Comparison of ENCODE assay signal across 7 mouse cellular contexts in the genomic region with DNA sequence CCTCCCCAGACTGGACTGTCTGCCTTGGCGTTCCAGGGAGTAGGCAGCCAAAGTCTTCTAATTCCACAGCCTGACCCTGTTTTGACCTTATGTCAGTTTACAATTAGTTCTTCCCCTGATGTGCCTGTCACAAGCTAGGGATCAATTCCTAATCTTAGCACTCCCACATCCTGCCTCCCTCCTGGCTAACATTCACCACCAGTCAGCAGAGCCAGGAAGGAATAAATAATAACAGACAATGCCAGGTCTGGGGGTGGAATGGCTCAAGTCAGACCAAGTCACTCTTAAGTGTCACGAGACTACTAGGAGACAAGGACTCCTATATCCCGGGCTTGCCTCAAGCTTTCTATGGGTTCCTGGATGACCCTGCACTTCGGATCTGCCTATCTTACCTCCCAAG. TPM values are rescaled to one million over a fixed set of nuclear protein-coding genes. Genes with fewer than 3 reads are reported as not detected.
DNase-seq lines count a peak whose midpoint lies in the region; ATAC-seq lines count a peak whose summit lies in the region.

No protein-coding gene starts in this region.

- H3K4me2 ChIP-seq in hindbrain, embryonic 16.5 days (ENCODE audit: low read length), result peak overlapping the region; percentile 65
- H3K4me2 ChIP-seq in lung, embryonic 16.5 days (ENCODE audit: low read depth, low read length), result peak overlapping the region; percentile 89; the same call in 1 of the 2 replicates

- H3K9ac ChIP-seq in hindbrain, embryonic 16.5 days (ENCODE audit: low read depth, low read length), result peak overlapping the region; percentile 11; the same call in 1 of the 2 replicates
- H3K9ac ChIP-seq in lung, embryonic 16.5 days (ENCODE audit: low read length), result no peak overlapping the region

- peak; percentile 13 for DNase-seq in 416B (ENCODE audit: low read depth)
- DNase-seq in spleen, postnatal 36 days (ENCODE audit: low spot score in 2 of 2), result no peak
- no peak for DNase-seq in adrenal gland, adult 8-10 months

- H3K27ac ChIP-seq in brown adipose tissue, adult 24 weeks (replicated peaks; ENCODE audit: low read depth, low read length), result peak overlapping the region; percentile 40
- no peak overlapping the region for H3K27ac ChIP-seq in hindbrain, embryonic 16.5 days (ENCODE audit: low read depth, low read length)
- H3K27ac ChIP-seq in lung, embryonic 16.5 days (ENCODE audit: low read length), result no peak overlapping the region

- H3K27me3 ChIP-seq in hindbrain, embryonic 16.5 days (replicated peaks; ENCODE audit: control insufficient read depth, insufficient read depth, low read length), result no peaks in the 10 kb centered on the region
- H3K27me3 ChIP-seq in lung, embryonic 16.5 days (ENCODE audit: control insufficient read depth, insufficient read depth, low read depth, low read length), result no peaks in the 10 kb centered on the region

- H3K4me3 ChIP-seq in brown adipose tissue, adult 24 weeks (ENCODE audit: insufficient read depth, low read depth, low read length), result no peak overlapping the region
- no peak overlapping the region; the same call in 1 of the 2 replicates for H3K4me3 ChIP-seq in hindbrain, embryonic 16.5 days (ENCODE audit: low read length)
- H3K4me3 ChIP-seq in lung, embryonic 16.5 days (ENCODE audit: low read length), result no peak overlapping the region; the same call in 1 of the 2 replicates

- H3K9me3 ChIP-seq in hindbrain, embryonic 16.5 days (ENCODE audit: control insufficient read depth, low read length), result no peaks in the 10 kb centered on the region
- H3K9me3 ChIP-seq in lung, embryonic 16.5 days (ENCODE audit: control insufficient read depth, low read length), result no peaks in the 10 kb centered on the region

- 26% methylated on average over 4 of the region's 4 CpGs for WGBS in hindbrain, embryonic 16.5 days
- 16% methylated on average over 4 of the region's 4 CpGs for WGBS in lung, embryonic 16.5 days

- peak; percentile 3 for ATAC-seq in hindbrain, embryonic 16.5 days
- peak; percentile 12 for ATAC-seq in lung, embryonic 16.5 days (ENCODE audit: low read depth)
- no peak for ATAC-seq in granulocyte monocyte progenitor cell, adult 5-6 weeks (replicated peaks; ENCODE audit: poor library complexity, severe bottlenecking)

- H3K4me1 ChIP-seq in brown adipose tissue, adult 24 weeks (ENCODE audit: control insufficient read depth, insufficient read depth, insufficient read length, low read length), result peaks cover 14% of the 10 kb centered on the region
- peaks cover 39% of the 10 kb centered on the region for H3K4me1 ChIP-seq in hindbrain, embryonic 16.5 days (ENCODE audit: control insufficient read depth, insufficient read depth, low read depth, low read length)
- peaks cover 21% of the 10 kb centered on the region for H3K4me1 ChIP-seq in lung, embryonic 16.5 days (replicated peaks; ENCODE audit: control insufficient read depth, insufficient read depth, low read length)

- H3K36me3 ChIP-seq in hindbrain, embryonic 16.5 days (ENCODE audit: control insufficient read depth, insufficient read depth, low read length), result no peaks in the 10 kb centered on the region
- H3K36me3 ChIP-seq in lung, embryonic 16.5 days (ENCODE audit: control insufficient read depth, insufficient read depth, low read length), result no peaks in the 10 kb centered on the region

RNA-seq across cellular contexts. Expression of a gene that starts 20.8 kb away (rescaled TPM):
- polyA plus RNA-seq in brown adipose tissue, adult 24 weeks (2012; ENCODE audit: insufficient read depth, insufficient read length, missing spikeins), result 258 and 314 TPM in 2 replicates
- 14.8 and 18.0 TPM in 2 replicates for polyA plus RNA-seq in hindbrain, embryonic 16.5 days (2015; fragmentation: Nextera tagmentation; extraction: Ambion mirVana)
- polyA plus RNA-seq in lung, embryonic 16.5 days (2015; fragmentation: Nextera tagmentation; extraction: Ambion mirVana), result 8.1 and 9.3 TPM in 2 replicates
- 10 to 100 TPM; 38.8 to 80.7 (median 50.8) TPM for total RNA-seq in adrenal gland, adult 8-10 months (2022)
- 2.2 and 10.2 TPM in 2 replicates for total RNA-seq in granulocyte monocyte progenitor cell, adult 5-6 weeks (2014; fragmentation: Nextera tagmentation)
- 2.4 and 4.5 TPM in 2 replicates for total RNA-seq in granulocyte monocyte progenitor cell, adult 5-6 weeks (2017)

Comparison
In these comparisons a context has a peak if more than half of its experiments do, and no peak if none do; other contexts are left out.
1. RNA of a gene that starts 20.8 kb away (polyA plus RNA-seq): 258 to 314 TPM in brown adipose tissue, adult 24 weeks; 14.8 to 18.0 TPM in hindbrain, embryonic 16.5 days and 8.1 to 9.3 TPM in lung, embryonic 16.5 days; every median in the first group is over 10 times any median in the second.